Mouse (Mus musculus): ENCODE data around the gene Pik3c2b. TPM values are rescaled to one million over a fixed set of nuclear protein-coding genes. Genes with fewer than 3 reads are reported as not detected.

Pik3c2b gene
- polyA plus RNA-seq, 1 experiment from 2014 or later = 6.5 TPM

- Histone ChIP-seq H3K9me3 (replicated peaks; ENCODE audit: control insufficient read depth, low read length) (no peaks in the 10 kb centered on the region), H3K4me3 (ENCODE audit: low read depth, low read length) (no peak overlapping the region), H3K36me3 (replicated peaks; ENCODE audit: control insufficient read depth, insufficient read depth, low read depth, low read length) (no peaks in the 10 kb centered on the region), H3K27ac (replicated peaks; ENCODE audit: low read depth, low read length) (no peak overlapping the region), H3K9ac (replicated peaks; ENCODE audit: low read length) (no peak overlapping the region), H3K27me3 (ENCODE audit: control insufficient read depth, insufficient read depth, low read length) (no peaks in the 10 kb centered on the region), H3K4me2 (ENCODE audit: low read depth, low read length) (no peak overlapping the region), H3K4me1 (ENCODE audit: control insufficient read depth, insufficient read depth, low read length) (peaks cover 2% of the 10 kb centered on the region; the same call in 1 of the 2 replicates)
- DNase-seq (ENCODE audit: low spot score) = no peak
- no peak for ATAC-seq (replicated peaks; ENCODE audit: insufficient number of reproducible peaks, low FRiP score, low TSS enrichment, low read depth)
- 75% methylated on average over 14 of the region's 14 CpGs for WGBS
Measured at GRCm38 (mm10) chr1:133084708-133085416, 39.4 kb downstream of the Pik3c2b start.

- no peak for ATAC-seq (replicated peaks; ENCODE audit: insufficient number of reproducible peaks, low FRiP score, low TSS enrichment, low read depth)
- Histone ChIP-seq H3K4me3 (ENCODE audit: low read depth, low read length) (no peak overlapping the region), H3K36me3 (replicated peaks; ENCODE audit: control insufficient read depth, insufficient read depth, low read depth, low read length) (no peaks in the 10 kb centered on the region), H3K9me3 (replicated peaks; ENCODE audit: control insufficient read depth, low read length) (no peaks in the 10 kb centered on the region), H3K27ac (replicated peaks; ENCODE audit: low read depth, low read length) (no peak overlapping the region), H3K4me2 (ENCODE audit: low read depth, low read length) (no peak overlapping the region), H3K4me1 (ENCODE audit: control insufficient read depth, insufficient read depth, low read length) (peaks cover 2% of the 10 kb centered on the region; the same call in 1 of the 2 replicates), H3K9ac (replicated peaks; ENCODE audit: low read length) (no peak overlapping the region), H3K27me3 (ENCODE audit: control insufficient read depth, insufficient read depth, low read length) (no peaks in the 10 kb centered on the region)
- no peak for DNase-seq (ENCODE audit: low spot score)
- WGBS = 93% methylated on average over 8 of the region's 8 CpGs
Measured at GRCm38 (mm10) chr1:133085417-133085742, 39.9 kb downstream of the Pik3c2b start.

- no peak overlapping the region for H3K9ac ChIP-seq (replicated peaks; ENCODE audit: low read length)
- ATAC-seq (replicated peaks; ENCODE audit: insufficient number of reproducible peaks, low FRiP score, low TSS enrichment, low read depth) = no peak
Measured at GRCm38 (mm10) chr1:133086804-133087203, 41.3 kb downstream of the Pik3c2b start.

GRCm38 (mm10) chr1:133087206-133087905, 41.9 kb downstream of the Pik3c2b start:
- Histone ChIP-seq H3K4me2 (ENCODE audit: low read depth, low read length) (no peak overlapping the region), H3K36me3 (replicated peaks; ENCODE audit: control insufficient read depth, insufficient read depth, low read depth, low read length) (no peaks in the 10 kb centered on the region), H3K9ac (replicated peaks; ENCODE audit: low read length) (no peak overlapping the region), H3K27me3 (ENCODE audit: control insufficient read depth, insufficient read depth, low read length) (no peaks in the 10 kb centered on the region), H3K4me1 (ENCODE audit: control insufficient read depth, insufficient read depth, low read length) (peaks cover 2% of the 10 kb centered on the region; the same call in 1 of the 2 replicates), H3K4me3 (ENCODE audit: low read depth, low read length) (no peak overlapping the region), H3K9me3 (replicated peaks; ENCODE audit: control insufficient read depth, low read length) (no peaks in the 10 kb centered on the region), H3K27ac (replicated peaks; ENCODE audit: low read depth, low read length) (no peak overlapping the region)
- ATAC-seq (replicated peaks; ENCODE audit: insufficient number of reproducible peaks, low FRiP score, low TSS enrichment, low read depth) = peak; percentile 60; the same call in 1 of the 2 replicates
- 44% methylated on average over 7 of the region's 7 CpGs for WGBS
- DNase-seq (ENCODE audit: low spot score) = peak; percentile 79

More at GRCm38 (mm10) chr1:133086804-133087203, 41.3 kb downstream of the Pik3c2b start:
- Histone ChIP-seq H3K4me2 (ENCODE audit: low read depth, low read length) (no peak overlapping the region), H3K9me3 (replicated peaks; ENCODE audit: control insufficient read depth, low read length) (no peaks in the 10 kb centered on the region), H3K27ac (replicated peaks; ENCODE audit: low read depth, low read length) (no peak overlapping the region), H3K36me3 (replicated peaks; ENCODE audit: control insufficient read depth, insufficient read depth, low read depth, low read length) (no peaks in the 10 kb centered on the region), H3K4me1 (ENCODE audit: control insufficient read depth, insufficient read depth, low read length) (peaks cover 2% of the 10 kb centered on the region; the same call in 1 of the 2 replicates), H3K27me3 (ENCODE audit: control insufficient read depth, insufficient read depth, low read length) (no peaks in the 10 kb centered on the region), H3K4me3 (ENCODE audit: low read depth, low read length) (no peak overlapping the region)
- WGBS = 85% methylated on average over 10 of the region's 10 CpGs
- DNase-seq (ENCODE audit: low spot score) = no peak

GRCm38 (mm10) chr1:133088196-133088595, 42.7 kb downstream of the Pik3c2b start:
- DNase-seq (ENCODE audit: low spot score) = no peak
- H3K36me3 ChIP-seq (replicated peaks; ENCODE audit: control insufficient read depth, insufficient read depth, low read depth, low read length) = no peaks in the 10 kb centered on the region
- H3K27me3 ChIP-seq (ENCODE audit: control insufficient read depth, insufficient read depth, low read length) = no peaks in the 10 kb centered on the region
- no peak overlapping the region for H3K4me3 ChIP-seq (ENCODE audit: low read depth, low read length)
- no peak overlapping the region for H3K9ac ChIP-seq (replicated peaks; ENCODE audit: low read length)
- no peak overlapping the region for H3K27ac ChIP-seq (replicated peaks; ENCODE audit: low read depth, low read length)
- no peak overlapping the region for H3K4me2 ChIP-seq (ENCODE audit: low read depth, low read length)
- no peaks in the 10 kb centered on the region for H3K9me3 ChIP-seq (replicated peaks; ENCODE audit: control insufficient read depth, low read length)
- WGBS = 84% methylated on average over 10 of the region's 10 CpGs
- H3K4me1 ChIP-seq (ENCODE audit: control insufficient read depth, insufficient read depth, low read length) = peaks cover 2% of the 10 kb centered on the region; the same call in 1 of the 2 replicates
- ATAC-seq (replicated peaks; ENCODE audit: insufficient number of reproducible peaks, low FRiP score, low TSS enrichment, low read depth) = no peak

- H3K27me3 ChIP-seq (ENCODE audit: control insufficient read depth, insufficient read depth, low read length) = no peaks in the 10 kb centered on the region
- no peaks in the 10 kb centered on the region for H3K36me3 ChIP-seq (replicated peaks; ENCODE audit: control insufficient read depth, insufficient read depth, low read depth, low read length)
- no peak overlapping the region for H3K4me2 ChIP-seq (ENCODE audit: low read depth, low read length)
- H3K27ac ChIP-seq (replicated peaks; ENCODE audit: low read depth, low read length) = no peak overlapping the region
- H3K4me1 ChIP-seq (ENCODE audit: control insufficient read depth, insufficient read depth, low read length) = no peaks in the 10 kb centered on the region
- 82% methylated on average over 4 of the region's 4 CpGs for WGBS
- ATAC-seq (replicated peaks; ENCODE audit: insufficient number of reproducible peaks, low FRiP score, low TSS enrichment, low read depth) (no peak), DNase-seq (ENCODE audit: low spot score) (no peak)
- no peak overlapping the region for H3K9ac ChIP-seq (replicated peaks; ENCODE audit: low read length)
- H3K9me3 ChIP-seq (replicated peaks; ENCODE audit: control insufficient read depth, low read length) = no peaks in the 10 kb centered on the region
- H3K4me3 ChIP-seq (ENCODE audit: low read depth, low read length) = no peak overlapping the region
Measured at GRCm38 (mm10) chr1:133089415-133089814, 43.9 kb downstream of the Pik3c2b start.

GRCm38 (mm10) chr1:133090641-133091040, 45.2 kb downstream of the Pik3c2b start:
- WGBS = 65% methylated on average over 6 of the region's 6 CpGs
- H3K4me1 ChIP-seq (ENCODE audit: control insufficient read depth, insufficient read depth, low read length) = no peaks in the 10 kb centered on the region
- H3K9me3 ChIP-seq (replicated peaks; ENCODE audit: control insufficient read depth, low read length) = no peaks in the 10 kb centered on the region
- no peaks in the 10 kb centered on the region for H3K27me3 ChIP-seq (ENCODE audit: control insufficient read depth, insufficient read depth, low read length)
- no peak overlapping the region for H3K4me3 ChIP-seq (ENCODE audit: low read depth, low read length)
- H3K36me3 ChIP-seq (replicated peaks; ENCODE audit: control insufficient read depth, insufficient read depth, low read depth, low read length) = no peaks in the 10 kb centered on the region
- H3K4me2 ChIP-seq (ENCODE audit: low read depth, low read length) = no peak overlapping the region
- H3K9ac ChIP-seq (replicated peaks; ENCODE audit: low read length) = no peak overlapping the region
- H3K27ac ChIP-seq (replicated peaks; ENCODE audit: low read depth, low read length) = no peak overlapping the region
- DNase-seq (ENCODE audit: low spot score) = no peak
- ATAC-seq (replicated peaks; ENCODE audit: insufficient number of reproducible peaks, low FRiP score, low TSS enrichment, low read depth) = no peak

GRCm38 (mm10) chr1:133091483-133091882, 46.0 kb downstream of the Pik3c2b start:
- Histone ChIP-seq H3K9me3 (replicated peaks; ENCODE audit: control insufficient read depth, low read length) (no peaks in the 10 kb centered on the region), H3K4me1 (ENCODE audit: control insufficient read depth, insufficient read depth, low read length) (no peaks in the 10 kb centered on the region), H3K27ac (replicated peaks; ENCODE audit: low read depth, low read length) (no peak overlapping the region), H3K36me3 (replicated peaks; ENCODE audit: control insufficient read depth, insufficient read depth, low read depth, low read length) (no peaks in the 10 kb centered on the region), H3K4me2 (ENCODE audit: low read depth, low read length) (no peak overlapping the region), H3K9ac (replicated peaks; ENCODE audit: low read length) (no peak overlapping the region), H3K27me3 (ENCODE audit: control insufficient read depth, insufficient read depth, low read length) (no peaks in the 10 kb centered on the region), H3K4me3 (ENCODE audit: low read depth, low read length) (no peak overlapping the region)
- DNase-seq (ENCODE audit: low spot score) (no peak), ATAC-seq (replicated peaks; ENCODE audit: insufficient number of reproducible peaks, low FRiP score, low TSS enrichment, low read depth) (no peak)
- WGBS = 85% methylated on average over 8 of the region's 8 CpGs

All from embryonic facial prominence, embryonic 11.5 days (tissue).